Mouse (Mus musculus): ENCODE measurements around the gene Parm1. TPM values are rescaled to one million over a fixed set of nuclear protein-coding genes. Genes with fewer than 3 reads are reported as not detected.

Parm1 gene
- total and polyA plus RNA-seq, 3 experiments = 0.69 to 6.2 (median 4.4) TPM

GRCm38 (mm10) chr5:91669235-91669634 lies 151.8 kb downstream of the Parm1 start:
- no peaks in the 10 kb centered on the region for H3K27me3 ChIP-seq (ENCODE audit: insufficient read depth, low read length)
- ATAC-seq (ENCODE audit: extremely low read depth, insufficient number of reproducible peaks, low FRiP score, poor library complexity, severe bottlenecking) = no peak

More at GRCm38 (mm10) chr5:91669235-91669634, 151.8 kb downstream of the Parm1 start:
- TF ChIP-seq TAL1 (conservative IDR thresholded peaks at IDR 0.05; ENCODE audit: low read depth, low read length) (no peak), CTCF (IDR thresholded peaks at IDR 0.05; ENCODE audit: low read depth, low read length) (no peak), GATA2 (IDR thresholded peaks at IDR 0.05; ENCODE audit: borderline replicate concordance, low read depth, low read length) (no peak), POLR2AphosphoS5 (IDR thresholded peaks at IDR 0.05; ENCODE audit: insufficient replicate concordance, low read depth, low read length) (no peak), GATA1 (IDR thresholded peaks at IDR 0.05; ENCODE audit: borderline replicate concordance, low read length) (no peak)
- no peak for DNase-seq (ENCODE audit: low spot score)
- H3K9me3 ChIP-seq (replicated peaks) = no peaks in the 10 kb centered on the region
- H3K4me1 ChIP-seq (ENCODE audit: insufficient read depth, low read depth, low read length) = no peaks in the 10 kb centered on the region
- H3K36me3 ChIP-seq (replicated peaks) = no peaks in the 10 kb centered on the region
- no peak overlapping the region for H3K4me3 ChIP-seq (ENCODE audit: low read depth, low read length)

Other genes starting within 250 kb of the Parm1 start
- not detected in 2 replicates for gene Btc, start 114.6 kb upstream of the Parm1 start, total RNA-seq (2014; fragmentation: Nextera tagmentation)
- gene Btc, start 114.6 kb upstream of the Parm1 start, total RNA-seq (2017) = 0.06 and 0.11 TPM in 2 replicates
- gene Btc, start 114.6 kb upstream of the Parm1 start, polyA plus RNA-seq (2012) = not detected in 2 replicates